Mouse (Mus musculus) layer of hippocampus, adult 18-20 months (tissue): ENCODE measurements around the gene Ift74. TPM values are rescaled to one million over a fixed set of nuclear protein-coding genes. Genes with fewer than 3 reads are reported as not detected.
"Not testable (repeated sequence)": the region's sequence is repeated elsewhere in the genome, so short reads cannot be mapped to it uniquely, and the experiment has no call there.

Experiments
- DNase-seq, 2 experiments: peaks; one replicate each; pipeline ENCODE4 v3.0.0; 2022; ENCODE audit warnings: low spot score in 2 of 2
- long read RNA-seq: library from polyadenylated mRNA; stranded (forward); transcript quantifications from one replicate; pipeline ENCODE4 v2.0.0, GENCODE M21; 2021
- total RNA-seq, 2 experiments: library from RNA; stranded (reverse); gene quantifications; 2 replicates each; pipeline ENCODE4 v1.2.3; 2021

The Ift74 gene
- total RNA-seq: 10 to 100 TPM; 23.7 to 27.2 TPM
- long read RNA-seq, transcript Ift74-201 (20 exons, 2,139 nt): major isoform, 27 of 43 reads
- long read RNA-seq, partial matches to known transcripts: 2 of 43 reads
- long read RNA-seq, other reads (novel, unspliced or antisense): 14 of 43 reads

DNA sequence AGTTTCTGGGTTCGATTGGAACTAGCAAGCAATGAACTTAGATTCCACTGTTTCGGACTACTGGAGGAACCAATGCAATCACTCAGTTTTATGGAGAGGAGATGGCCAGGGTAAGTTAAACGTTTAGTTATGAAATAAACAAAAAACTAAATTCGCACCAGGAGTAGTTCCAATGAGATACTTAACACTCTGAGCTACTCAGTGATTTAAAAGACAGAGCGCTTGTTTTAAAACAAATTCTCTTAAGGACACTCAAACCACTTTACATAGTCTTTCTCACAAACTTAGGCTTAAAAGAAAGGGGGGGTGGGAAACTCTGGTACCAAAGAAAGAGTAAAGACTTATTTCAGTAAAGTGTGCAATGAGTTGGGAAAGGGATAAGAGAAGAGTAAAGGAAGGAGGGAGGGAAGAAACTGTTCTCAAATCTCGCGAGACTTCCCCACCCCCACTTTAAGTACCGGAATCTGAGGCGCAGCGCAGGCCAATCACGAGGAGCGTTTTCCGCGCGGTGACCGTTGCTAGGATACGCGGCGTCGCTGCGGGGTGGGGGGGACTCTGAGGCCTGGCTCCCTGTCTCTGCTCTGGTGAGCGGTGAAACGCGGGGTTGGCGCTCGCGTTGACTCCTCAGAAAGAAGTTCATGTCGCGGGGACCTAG is at the start of gene Ift74:
Gene Ift74, plus strand, starts transcription at position 520 of the 655 bp plus-strand sequence.
- DNase-seq: peak; percentile 90 to 97

DNA sequence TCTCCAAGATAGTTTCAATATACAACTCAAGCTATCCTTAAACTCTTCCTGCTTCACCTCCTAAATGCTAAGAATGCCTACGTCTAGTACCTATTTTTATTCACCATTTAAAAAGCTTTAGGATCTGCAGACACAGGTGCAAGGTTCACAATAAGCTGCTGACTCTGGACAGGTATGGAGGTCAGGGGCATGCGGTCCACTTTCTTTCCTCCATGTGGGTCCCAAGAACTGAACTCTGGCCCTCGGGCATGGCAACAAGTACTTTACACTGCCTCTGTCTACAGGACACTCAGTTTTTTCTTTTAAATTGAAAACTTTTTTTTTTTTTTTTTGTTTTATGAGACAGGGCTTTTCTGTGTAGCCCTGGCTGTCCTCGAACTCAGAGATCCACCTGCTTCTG is 41.6 kb upstream of the Ift74 start:
- DNase-seq: no peak

DNA sequence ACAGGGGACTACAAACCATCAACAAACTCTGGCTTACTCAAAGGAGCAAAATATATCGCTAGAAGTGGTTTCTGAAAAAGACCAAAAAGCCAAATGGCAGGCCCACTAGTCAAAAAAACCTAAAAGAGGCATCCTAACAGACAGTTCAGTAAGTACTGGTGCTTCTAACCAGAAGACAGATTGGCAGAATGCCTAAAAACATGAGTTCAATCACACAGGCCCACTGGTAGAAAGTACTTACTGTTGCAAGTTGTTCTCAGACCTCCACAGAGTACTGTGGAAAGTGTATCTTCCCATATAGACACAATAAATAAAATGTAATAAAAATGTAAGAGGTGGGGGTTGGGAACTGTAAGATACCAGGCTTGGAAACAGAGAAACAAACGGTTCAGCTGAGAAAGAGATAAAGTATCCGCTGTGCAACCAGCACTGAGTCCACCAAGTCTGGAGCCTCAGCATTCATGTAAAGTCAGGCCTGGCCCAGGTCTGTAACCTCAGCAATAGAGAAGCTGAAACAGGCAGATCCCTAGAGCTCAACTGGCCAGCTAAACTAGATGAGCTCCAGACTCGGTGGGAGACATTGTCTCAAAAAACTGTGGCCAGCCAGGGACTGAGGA is 22.4 kb upstream of the Ift74 start:
- peak in 1 of 2 experiments; percentile 24 for DNase-seq

DNA sequence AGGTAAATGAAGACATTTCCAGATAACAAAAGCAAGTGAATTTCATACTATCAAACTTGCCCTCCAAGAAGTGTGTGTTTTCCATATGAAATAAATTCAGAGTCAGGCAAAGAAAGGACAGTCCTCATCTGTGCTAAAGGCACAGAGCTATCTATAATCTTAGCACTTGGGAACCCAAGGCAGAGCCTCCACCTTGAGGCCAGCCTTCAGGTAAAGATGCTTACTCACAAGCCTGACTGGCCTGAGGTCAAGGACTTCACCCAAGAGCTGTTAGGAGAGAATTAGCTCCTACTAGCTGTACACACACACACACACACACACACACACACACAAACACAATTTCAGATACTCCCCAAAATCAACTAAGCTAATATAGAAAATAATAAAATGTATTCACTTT is 21.6 kb upstream of the Ift74 start:
- DNase-seq: no peak

DNA sequence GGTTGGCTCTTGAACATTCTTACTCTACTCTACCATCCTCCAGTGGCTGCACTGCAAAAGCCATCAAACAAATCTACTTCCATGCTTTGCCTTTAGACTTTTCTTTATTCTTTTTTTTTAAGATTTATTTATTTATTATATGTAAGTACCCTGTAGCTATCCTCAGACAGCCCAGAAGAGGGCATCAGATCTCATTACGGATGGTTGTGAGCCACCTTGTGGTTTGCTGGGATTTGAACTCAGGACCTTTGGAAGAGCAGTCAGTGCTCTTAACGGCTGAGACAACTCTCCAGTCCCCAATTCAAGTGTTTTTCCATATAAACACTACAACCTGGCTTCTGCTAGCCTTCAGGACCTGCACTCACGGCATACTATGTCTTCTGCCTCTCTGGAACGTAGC is 12.9 kb upstream of the Ift74 start:
- no peak for DNase-seq

DNA sequence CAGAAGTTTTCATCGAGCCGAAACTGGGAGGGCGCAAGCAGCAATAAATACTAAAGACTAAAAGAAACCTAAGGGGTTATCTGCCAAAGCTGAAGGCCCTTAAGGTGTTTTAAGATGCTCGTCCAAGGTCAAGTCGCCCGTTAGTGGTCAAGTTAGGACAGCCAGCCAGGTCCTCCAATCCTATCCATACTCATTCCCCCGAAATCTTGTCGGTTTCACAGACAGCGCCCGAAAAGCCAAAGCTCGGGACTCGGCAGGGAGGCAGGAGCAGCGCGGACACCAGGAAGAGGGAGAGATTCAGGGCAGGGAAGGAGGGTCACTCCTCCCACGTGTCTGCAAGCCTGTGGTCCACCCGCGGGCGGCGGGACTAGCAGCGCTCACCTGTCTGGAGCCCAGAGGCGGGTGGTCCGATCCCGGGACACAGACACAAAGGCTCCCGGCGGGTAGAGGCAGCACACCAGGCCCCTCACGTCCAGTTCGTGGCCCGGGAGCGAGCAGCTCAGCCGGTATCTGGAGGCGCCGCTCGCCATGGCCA is 11.7 kb upstream of the Ift74 start:
- DNase-seq: peak in 1 of 2 experiments; percentile 9

DNA sequence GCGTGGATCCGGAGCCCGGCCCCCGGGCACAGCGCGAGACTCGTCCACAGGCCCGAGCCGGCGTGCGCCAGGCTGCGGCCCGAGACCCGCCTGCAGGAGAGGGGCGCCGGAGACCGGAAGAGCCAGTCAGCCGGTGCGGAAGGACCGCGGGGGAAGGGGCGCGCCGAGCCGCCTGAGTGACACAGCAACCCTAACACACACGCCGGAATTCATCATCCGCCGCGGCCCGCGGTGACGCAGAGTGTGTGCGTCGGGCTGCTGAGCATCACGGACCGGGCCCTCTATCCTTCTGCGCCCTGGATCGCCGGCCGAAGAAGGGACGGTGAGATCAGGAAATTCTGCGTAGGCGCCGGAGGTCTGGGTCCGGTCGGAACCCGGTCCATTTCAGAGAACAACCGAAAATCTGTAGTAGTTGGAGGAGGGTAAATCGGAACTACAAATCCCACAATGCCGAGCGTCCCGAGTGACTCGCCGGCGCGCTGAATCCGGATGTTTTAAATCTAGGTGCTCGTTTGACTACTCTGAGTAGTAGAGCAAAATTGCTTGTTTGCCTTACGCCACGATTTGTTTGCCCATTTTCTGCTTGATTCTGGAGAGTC is 11.2 kb upstream of the Ift74 start, which contains the start of gene Plaa:
Gene Plaa, minus strand, starts transcription at position 214 of the 599 bp plus-strand sequence.
- peak; percentile 91 to 96 for DNase-seq

DNA sequence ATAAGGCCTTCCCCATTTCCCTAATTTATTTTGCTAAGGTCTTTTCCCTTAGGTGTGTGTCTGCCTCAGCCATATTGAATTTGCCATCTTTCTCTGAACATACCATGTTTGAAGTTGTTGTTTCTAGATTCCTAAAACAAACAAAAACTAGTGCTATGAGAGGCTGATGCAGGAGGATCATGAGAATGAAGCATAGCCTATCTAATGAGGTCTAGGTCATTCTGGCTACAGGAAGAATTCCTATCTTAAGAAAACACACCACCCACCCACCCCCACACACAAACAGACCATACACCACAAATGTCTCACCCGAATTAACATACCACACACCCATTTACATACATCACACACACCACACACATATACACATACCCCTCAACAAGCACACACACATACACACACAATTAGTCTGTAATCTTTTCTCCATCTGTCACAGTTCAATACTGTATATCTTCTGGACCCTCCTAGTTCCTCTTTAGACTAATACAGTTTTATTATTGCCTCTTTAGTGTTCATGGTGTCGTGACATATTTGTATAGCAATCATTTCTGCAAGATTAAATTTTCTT is 9.8 kb upstream of the Ift74 start:
- no peak for DNase-seq

DNA sequence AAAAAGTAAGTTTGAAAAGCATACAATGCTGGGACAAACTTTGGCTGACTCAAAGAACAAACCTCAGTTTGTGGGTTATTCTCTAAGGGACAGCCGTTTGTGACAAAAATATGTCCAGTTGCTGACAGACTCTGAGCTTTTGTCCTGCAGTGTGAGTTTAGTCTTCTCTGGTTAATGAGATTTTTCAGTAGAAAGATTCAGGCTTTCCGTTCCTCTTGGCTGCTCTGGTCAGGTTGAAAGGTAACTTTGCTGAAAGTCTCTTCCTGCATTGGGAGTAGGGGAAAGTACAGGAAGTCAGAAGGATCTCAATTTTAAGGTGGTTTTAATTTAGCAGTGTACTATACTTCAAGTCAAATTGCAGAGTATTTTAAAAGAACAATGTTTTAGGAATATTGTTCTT is 8.7 kb upstream of the Ift74 start:
- no peak for DNase-seq

DNA sequence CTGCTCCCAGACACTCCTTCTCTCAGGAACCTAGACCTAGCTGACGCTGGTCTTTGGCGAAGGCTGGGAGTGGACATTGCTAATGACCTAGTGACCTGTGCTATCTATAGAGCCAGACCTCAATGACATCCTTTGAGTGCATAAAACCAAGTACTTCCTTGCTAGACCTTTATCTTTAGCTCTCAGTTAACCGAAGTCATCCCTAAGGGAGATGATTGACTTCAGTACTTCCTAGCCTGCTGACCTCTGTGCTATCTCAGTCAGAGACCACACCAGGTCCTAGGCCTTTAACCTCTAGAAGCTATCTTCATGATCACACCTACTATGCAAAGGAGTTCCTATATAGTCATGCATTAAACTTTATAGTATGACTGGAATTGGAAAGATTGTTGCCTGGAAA is 4.0 kb upstream of the Ift74 start:
- DNase-seq: no peak

DNA sequence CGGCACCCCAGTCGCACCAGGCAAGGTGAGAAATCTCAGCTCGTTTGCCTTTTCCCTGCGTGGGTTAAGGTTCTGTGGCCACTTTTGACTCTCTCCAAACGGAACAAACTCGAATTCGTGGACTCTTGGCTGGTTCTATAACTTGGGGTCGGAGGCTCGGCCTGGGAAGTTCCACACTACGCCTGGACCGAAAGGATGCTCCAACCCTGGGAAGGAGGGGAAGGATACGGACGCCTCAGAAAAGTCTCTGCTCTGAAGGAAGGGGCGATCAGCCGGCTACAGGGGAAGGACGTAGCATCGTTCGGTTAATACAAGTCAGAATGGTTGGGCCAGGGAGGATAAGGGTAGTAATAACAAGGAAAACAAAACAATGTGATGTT is 326 bp downstream of the Ift74 start:
- no peak for DNase-seq

DNA sequence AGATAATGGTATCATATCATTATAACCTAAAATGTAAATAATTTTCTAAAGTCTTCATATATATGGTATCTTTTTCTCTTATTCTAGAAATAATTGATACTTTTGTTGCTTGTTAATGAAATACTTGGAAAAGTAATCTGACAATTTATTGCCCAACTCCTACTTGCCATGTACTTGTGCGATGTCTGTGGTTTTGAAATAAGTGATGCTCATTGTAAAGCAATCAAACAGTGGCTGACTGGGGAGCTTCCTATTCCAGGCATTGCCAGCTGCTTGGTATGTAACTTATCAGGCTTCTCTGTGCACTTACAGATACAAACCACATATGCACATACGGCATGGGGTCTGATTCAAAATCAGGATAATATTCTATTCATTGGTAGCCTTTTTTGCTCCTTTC is 5.8 kb downstream of the Ift74 start:
- DNase-seq: no peak

DNA sequence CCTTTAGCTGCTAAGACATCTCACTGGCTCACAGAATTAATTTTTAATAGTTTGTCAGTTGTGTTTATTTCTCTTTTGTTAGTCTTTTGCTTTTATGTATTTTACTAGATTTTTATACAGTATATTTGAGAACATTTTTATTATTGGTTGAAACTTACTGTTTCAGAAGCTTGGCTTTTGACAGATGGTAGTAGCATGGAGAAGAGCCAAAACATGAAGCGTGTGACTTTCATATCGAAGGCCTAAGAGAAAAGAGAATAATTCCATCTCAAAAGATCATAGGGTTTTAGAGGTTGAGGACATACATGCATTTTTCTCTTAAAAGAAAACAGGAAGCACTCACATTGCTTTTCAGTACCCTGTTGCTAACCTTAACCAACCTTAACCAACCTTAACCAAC is 28.9 kb downstream of the Ift74 start:
- peak in 1 of 2 experiments; percentile 72 for DNase-seq

DNA sequence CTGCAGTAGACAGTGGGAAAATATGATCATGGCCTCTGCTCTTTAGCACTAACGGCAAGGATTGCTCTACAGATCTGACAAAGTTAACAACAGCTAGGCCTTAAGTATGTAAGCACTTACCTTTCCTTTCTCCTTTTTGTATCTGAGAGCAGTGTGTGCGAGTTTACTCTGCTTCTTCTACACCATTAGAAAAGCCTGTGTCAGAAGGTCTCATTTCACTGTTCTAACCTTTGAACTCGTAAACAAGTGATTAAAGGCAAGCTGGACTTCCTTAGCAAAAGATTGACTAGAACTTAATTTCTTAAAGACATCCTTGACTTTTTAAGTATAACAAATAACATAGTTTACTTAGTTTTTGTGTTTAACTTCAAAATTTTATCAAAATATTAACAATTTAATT is 35.6 kb downstream of the Ift74 start, which contains the start of gene Lrrc19:
Gene Lrrc19, minus strand, starts transcription at position 225 of the 400 bp plus-strand sequence.
- no peak for DNase-seq

DNA sequence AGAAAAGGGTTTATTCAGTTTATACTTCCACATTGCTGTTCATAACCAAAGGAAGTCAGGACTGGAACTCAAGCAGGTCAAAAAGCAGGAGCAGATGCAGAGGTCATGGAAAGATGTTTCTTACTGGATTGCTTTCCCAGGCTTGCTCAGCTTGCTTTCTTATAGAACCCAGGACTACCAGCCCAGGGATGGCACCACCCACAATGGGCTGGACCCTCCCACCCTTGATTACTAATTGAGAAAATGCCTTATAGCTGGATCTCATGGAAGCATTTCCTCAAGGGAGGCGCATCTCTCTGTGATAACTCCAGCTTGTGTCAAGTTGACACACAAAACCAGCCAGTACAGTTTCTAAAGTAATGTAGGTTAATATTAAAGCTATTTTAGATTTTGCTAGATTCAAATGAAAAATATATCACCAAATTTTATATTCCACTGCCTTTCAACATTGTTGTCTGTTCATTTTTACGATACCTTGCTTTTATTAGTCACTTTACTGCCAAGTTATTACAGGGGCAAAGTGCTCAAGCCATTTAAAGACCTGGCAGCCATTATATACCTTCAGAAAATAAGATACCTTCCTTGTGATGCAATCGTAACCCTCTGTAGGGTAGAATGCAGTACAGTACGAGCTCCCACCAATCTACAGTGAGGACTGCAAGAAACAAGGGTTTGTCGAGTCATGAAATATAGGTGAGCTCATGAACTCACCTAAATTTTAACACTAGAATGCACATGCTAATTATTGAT is 36.3 kb downstream of the Ift74 start:
- not testable (repeated sequence) for DNase-seq

DNA sequence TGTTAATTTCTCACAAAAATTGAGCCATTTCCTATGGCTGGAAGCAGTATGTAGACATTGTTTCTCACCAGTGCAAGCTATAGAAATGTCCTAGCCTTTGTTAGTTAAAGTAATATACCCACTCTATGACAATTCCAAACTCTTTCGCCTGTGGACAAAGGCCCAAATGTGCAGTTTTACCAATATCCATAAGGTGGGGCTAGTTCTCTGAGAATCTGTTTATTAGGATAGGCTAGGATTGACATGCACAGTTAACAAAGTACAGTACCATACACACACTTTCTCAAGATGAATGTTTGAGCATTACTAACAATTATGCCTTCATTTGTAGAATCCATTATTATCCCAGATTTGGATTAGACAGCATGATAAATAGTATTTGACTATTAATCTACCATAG is 55.4 kb downstream of the Ift74 start:
- DNase-seq: peak; percentile 2 to 18

DNA sequence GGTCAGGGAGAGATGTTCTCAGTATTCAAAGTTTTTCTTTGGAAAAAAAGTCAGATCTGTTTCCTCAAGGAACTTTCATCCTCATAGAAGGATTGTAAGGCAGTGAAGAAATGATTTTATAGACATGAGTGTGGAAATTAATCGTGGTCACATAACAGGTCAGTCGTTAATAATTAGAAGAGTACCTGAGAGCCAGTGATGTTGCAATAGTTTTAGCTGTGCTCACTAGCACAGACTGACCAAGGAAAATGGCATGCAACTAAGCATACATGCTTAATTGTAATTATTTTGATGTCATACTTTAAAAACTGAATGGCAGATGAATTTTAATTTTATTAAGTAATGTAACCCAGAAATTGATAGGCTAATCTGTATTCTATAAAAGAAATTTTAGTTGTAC is 66.4 kb downstream of the Ift74 start:
- DNase-seq: no peak

DNA sequence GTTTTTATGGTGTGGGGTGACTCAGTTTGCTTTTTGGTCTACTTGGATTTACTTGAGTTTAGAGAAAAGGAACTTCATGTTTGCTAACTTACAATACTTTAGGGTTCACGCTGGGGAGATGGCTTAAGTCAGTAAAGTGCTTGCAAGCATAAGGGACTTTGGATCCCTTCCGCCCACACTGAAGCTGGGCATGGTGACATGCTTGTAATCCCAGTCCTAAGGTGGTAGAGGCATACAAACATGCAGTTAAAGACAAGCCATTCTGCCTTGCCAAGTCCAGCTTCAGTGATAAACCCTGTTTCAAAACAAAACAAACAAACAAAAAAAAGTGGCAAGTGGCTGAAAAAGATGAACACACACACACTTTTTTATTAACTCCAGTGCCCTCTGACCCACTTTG is 66.9 kb downstream of the Ift74 start:
- no peak for DNase-seq

DNA sequence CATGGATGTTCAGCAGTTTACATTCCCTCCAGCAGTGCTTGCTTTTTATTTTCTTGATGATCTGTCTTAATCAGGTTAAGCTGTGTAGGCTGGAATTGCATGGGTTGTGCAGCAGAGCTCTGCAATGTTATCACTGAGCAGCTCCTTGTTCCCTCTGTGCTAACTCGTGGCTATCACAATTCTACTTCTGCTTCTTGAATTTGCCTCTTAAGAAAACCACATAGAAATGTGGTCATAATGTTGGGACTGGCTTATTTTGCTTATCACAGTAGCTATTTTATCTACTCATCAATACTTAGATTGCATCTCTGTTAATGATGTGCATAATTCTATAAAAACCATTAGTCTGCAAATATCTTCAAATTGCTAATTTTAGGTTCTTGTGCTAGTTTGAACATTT is 67.7 kb downstream of the Ift74 start:
- DNase-seq: no peak

DNA sequence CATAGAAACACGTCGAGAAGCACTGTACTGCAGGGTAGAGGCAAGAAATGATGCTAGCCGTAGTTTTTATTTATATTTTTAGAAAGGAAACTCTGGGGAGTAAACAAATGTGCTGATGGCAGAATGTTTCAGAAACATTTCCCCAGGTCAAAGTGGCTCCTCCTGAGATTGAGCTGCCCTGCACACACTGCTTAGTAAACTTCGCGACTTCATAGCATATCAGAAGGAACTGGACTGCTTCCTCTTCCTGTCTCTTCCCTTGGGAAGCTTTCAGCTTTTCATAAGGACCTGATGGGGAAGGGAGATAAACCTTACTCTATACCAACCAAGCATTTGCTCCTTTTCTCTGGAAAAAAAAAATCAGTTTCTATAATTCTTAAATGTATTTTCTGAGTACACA is 69.0 kb downstream of the Ift74 start:
- no peak for DNase-seq

DNA sequence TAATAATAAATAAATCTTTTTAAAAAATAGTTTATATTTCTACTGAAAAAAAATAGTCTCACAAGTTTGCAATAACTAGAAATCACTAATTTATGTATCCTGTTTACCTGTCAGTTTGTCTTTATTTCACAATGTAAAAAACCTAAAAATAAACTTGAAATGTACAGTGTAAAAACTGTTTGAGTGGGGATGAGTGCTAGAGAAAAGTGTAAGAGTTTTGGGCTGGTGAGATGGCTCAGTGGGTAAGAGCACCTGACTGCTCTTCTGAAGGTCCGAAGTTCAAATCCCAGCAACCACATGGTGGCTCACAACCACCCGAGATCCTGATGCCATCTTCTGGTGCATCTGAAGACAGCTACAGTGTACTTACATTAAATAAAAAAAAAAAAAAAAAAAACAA is 75.5 kb downstream of the Ift74 start:
- not testable (repeated sequence) for DNase-seq
